Mouse (Mus musculus): ENCODE data around the gene Dcun1d4.

DNA sequence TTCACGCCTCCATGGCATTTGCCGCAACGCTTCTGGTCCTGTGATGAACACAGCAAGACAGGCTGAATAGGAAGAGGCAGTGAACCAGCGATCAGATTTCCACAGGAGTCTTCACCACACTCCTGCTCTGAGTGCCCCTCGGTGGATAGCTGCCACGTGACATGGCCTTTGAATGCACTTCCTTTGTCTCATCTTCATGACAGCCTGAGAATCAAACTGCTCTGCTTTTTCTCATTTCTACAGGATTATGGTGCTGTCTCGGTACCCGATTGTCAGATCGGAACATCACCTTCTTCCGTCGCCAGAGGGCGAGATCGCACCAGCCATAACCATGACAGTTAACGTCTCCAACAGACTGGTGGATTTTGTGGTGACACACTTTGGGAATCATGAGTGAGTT lies 49.2 kb upstream of the Dcun1d4 start:
- no peak for TF ChIP-seq GATA1 (IDR thresholded peaks at IDR 0.05; ENCODE audit: low read length)
- no peak for TF ChIP-seq TAL1 (IDR thresholded peaks at IDR 0.05; ENCODE audit: low read length)

Data from erythroblast, embryonic 14.5 days (primary cell).